13 mouse cellular contexts compared by ENCODE assay signal in the genomic region with DNA sequence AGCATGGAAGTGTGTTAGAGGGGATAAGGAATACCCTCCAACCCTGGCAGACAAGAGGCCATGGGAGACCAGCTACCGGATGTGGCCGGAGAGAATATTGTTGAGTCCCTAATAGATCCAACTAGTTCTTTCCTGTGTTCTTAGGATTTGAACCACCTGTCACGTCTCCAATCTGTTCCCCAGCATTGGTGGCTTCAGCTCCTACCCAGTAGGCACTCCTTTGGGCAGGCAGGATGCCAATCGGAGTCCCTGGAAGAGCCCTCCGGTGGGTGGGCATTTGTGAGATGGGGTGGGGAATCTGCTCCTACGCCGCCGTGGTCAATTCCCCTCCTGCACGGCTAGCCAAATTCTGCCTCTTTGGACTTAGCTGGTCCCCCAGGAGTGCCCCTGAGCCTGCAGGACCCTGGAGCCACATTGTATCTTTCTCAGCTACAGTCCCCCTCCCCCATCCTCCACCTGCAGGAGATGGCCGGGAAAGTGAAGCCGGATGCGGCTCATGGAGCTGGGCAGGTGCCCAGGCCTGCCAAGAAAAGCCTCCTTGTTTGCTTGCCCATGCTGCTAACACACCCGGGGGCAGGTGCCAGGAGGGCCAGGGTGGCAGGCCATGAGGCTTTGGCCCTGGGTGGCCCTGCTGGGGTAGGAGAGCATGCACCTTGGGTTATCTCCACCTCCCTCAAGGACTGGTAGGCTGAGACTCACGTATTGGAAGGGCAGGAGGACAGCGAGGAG. TPM values are rescaled to one million over a fixed set of nuclear protein-coding genes. Genes with fewer than 3 reads are reported as not detected.
DNase-seq lines count a peak whose midpoint lies in the region; ATAC-seq and TF ChIP-seq lines count a peak whose summit lies in the region.
"Had no signal": no experiment of that assay in that cellular context is flagged by ENCODE, and none has a peak within 500 bp of the region (broad histone marks: within the 10 kb centered on the region; RNA-seq: fewer than 3 reads in every experiment).

No protein-coding gene starts in this region.

- H3K27ac ChIP-seq in kidney, adult 2 months (ENCODE audit: insufficient read depth, low read depth, low read length), result no peak overlapping the region
- no peak overlapping the region for H3K27ac ChIP-seq in kidney, embryonic 16.5 days (ENCODE audit: low read length)
- H3K27ac ChIP-seq: embryonic facial prominence, embryonic 15.5 days; heart, adult 2 months; hindbrain, embryonic 13.5 days; intestine, embryonic 15.5 days; stomach, embryonic 15.5 days had no signal

- no peak for TF ChIP-seq CTCF in kidney, adult 2 months (conservative IDR thresholded peaks at IDR 0.05; ENCODE audit: insufficient read depth, insufficient read length, low read depth, low read length)

- H3K4me3 ChIP-seq in kidney, adult 2 months (ENCODE audit: insufficient read depth, low read depth, low read length), result no peak overlapping the region
- no peak overlapping the region for H3K4me3 ChIP-seq in kidney, embryonic 16.5 days (ENCODE audit: low read length)
- H3K4me3 ChIP-seq: embryonic facial prominence, embryonic 15.5 days; heart, adult 2 months; hindbrain, embryonic 13.5 days; intestine, embryonic 15.5 days; stomach, embryonic 15.5 days had no signal

- no peak for TF ChIP-seq POLR2A in kidney, adult 2 months (IDR thresholded peaks at IDR 0.05; ENCODE audit: low read depth, low read length)

- no peak for ATAC-seq in kidney, embryonic 16.5 days (ENCODE audit: low FRiP score, low TSS enrichment)
- ATAC-seq: intestine, embryonic 15.5 days had no signal

- WGBS in kidney, adult 2 months, result 72% methylated on average over 15 of the region's 15 CpGs
- WGBS in kidney, embryonic 16.5 days, result 79% methylated on average over 15 of the region's 15 CpGs

- no peak overlapping the region for H3K9ac ChIP-seq in kidney, embryonic 16.5 days (replicated peaks; ENCODE audit: low read length)
- H3K9ac ChIP-seq: embryonic facial prominence, embryonic 15.5 days; hindbrain, embryonic 13.5 days; intestine, embryonic 15.5 days; stomach, embryonic 15.5 days had no signal

- no peaks in the 10 kb centered on the region for H3K9me3 ChIP-seq in kidney, embryonic 16.5 days (ENCODE audit: low read length)
- H3K9me3 ChIP-seq: embryonic facial prominence, embryonic 15.5 days; hindbrain, embryonic 13.5 days; intestine, embryonic 15.5 days; stomach, embryonic 15.5 days had no signal

- 0 out of 2 replicates have a peak, but pooled peaks cover 3% of the 10 kb centered on the region for H3K4me1 ChIP-seq in kidney, adult 2 months (ENCODE audit: control insufficient read depth, insufficient read depth, low read length)
- H3K4me1 ChIP-seq in kidney, embryonic 16.5 days (ENCODE audit: insufficient read depth, low read length), result 0 out of 2 replicates have a peak, but pooled peaks cover 3% of the 10 kb centered on the region
- H3K4me1 ChIP-seq: embryonic facial prominence, embryonic 15.5 days; hindbrain, embryonic 13.5 days; intestine, embryonic 15.5 days; stomach, embryonic 15.5 days had no signal

- no peak overlapping the region for H3K4me2 ChIP-seq in kidney, embryonic 16.5 days (replicated peaks; ENCODE audit: low read depth, low read length)
- H3K4me2 ChIP-seq: embryonic facial prominence, embryonic 15.5 days; hindbrain, embryonic 13.5 days; intestine, embryonic 15.5 days; stomach, embryonic 15.5 days had no signal

- no peaks in the 10 kb centered on the region for H3K27me3 ChIP-seq in kidney, adult 2 months (replicated peaks; ENCODE audit: control insufficient read depth, insufficient read depth, low read length)
- no peaks in the 10 kb centered on the region for H3K27me3 ChIP-seq in kidney, embryonic 16.5 days (ENCODE audit: insufficient read depth, low read length)
- H3K27me3 ChIP-seq: embryonic facial prominence, embryonic 15.5 days; intestine, embryonic 15.5 days; stomach, embryonic 15.5 days had no signal

- no peaks in the 10 kb centered on the region for H3K36me3 ChIP-seq in kidney, adult 2 months (ENCODE audit: control insufficient read depth, insufficient read depth, low read length)
- no peaks in the 10 kb centered on the region for H3K36me3 ChIP-seq in kidney, embryonic 16.5 days (ENCODE audit: insufficient read depth, low read length)
- H3K36me3 ChIP-seq: embryonic facial prominence, embryonic 15.5 days; hindbrain, embryonic 13.5 days; intestine, embryonic 15.5 days; stomach, embryonic 15.5 days had no signal

- peak; percentile 44 for DNase-seq in kidney, adult 2 months
- peak; percentile 79 for DNase-seq in brain, adult 2 months (ENCODE audit: low read depth, low spot score)
- DNase-seq in cerebellum, adult 18-20 months, result peak; percentile 76 to 77
- peak; percentile 43 for DNase-seq in kidney, postnatal 10 days
- DNase-seq in right cerebral cortex, postnatal 25 days, result no peak
- no peak for DNase-seq in right cerebral cortex, postnatal 4 days
- DNase-seq: heart, adult 2 months; thymus, postnatal 36 days had no signal

RNA-seq across cellular contexts. Expression of gene Faim2, which starts 16.0 kb away (rescaled TPM):
- polyA plus RNA-seq in kidney, adult 2 months (2012; rRNA removed), result 0.43 and 1.3 TPM in 2 replicates
- polyA plus RNA-seq in kidney, embryonic 16.5 days (2015; fragmentation: Nextera tagmentation; extraction: Ambion mirVana), result 0.32 and 0.50 TPM in 2 replicates

RNA-seq across cellular contexts. Expression of gene Bcdin3d, which starts 37.4 kb away (rescaled TPM):
- 5.8 and 7.0 TPM in 2 replicates for polyA plus RNA-seq in kidney, adult 2 months (2012; rRNA removed)
- polyA plus RNA-seq in kidney, embryonic 16.5 days (2015; fragmentation: Nextera tagmentation; extraction: Ambion mirVana), result 16.8 and 18.2 TPM in 2 replicates

RNA-seq across cellular contexts. Expression of gene Nckap5l, which starts 54.4 kb away (rescaled TPM):
- polyA plus RNA-seq in kidney, adult 2 months (2012; rRNA removed), result 3.1 and 3.9 TPM in 2 replicates
- polyA plus RNA-seq in kidney, embryonic 16.5 days (2015; fragmentation: Nextera tagmentation; extraction: Ambion mirVana), result 9.3 and 10.9 TPM in 2 replicates

Comparison
In these comparisons a context has a peak if more than half of its experiments do, and no peak if none do; other contexts are left out.
1. DNase-seq: peak in kidney, adult 2 months (single experiment), brain, adult 2 months (single experiment), cerebellum, adult 18-20 months (2 of 2) and kidney, postnatal 10 days (single experiment); none in right cerebral cortex, postnatal 25 days (single experiment) and right cerebral cortex, postnatal 4 days (single experiment).